Mouse (Mus musculus) intestine, embryonic 16.5 days (tissue): ENCODE measurements around the gene Txnip. TPM values are rescaled to one million over a fixed set of nuclear protein-coding genes. Genes with fewer than 3 reads are reported as not detected.

ENCODE experiments used
- ATAC-seq: fragments of 200-750 bp; cut with Nextera tagmentation; 2 replicates; pipeline ENCODE4 v1.8.0; 2017; ENCODE audit warnings: moderate TSS enrichment, moderate library complexity
- H3K27ac ChIP-seq: fragments of 300-500 bp; sonication (generic); 2 replicates; pipeline ENCODE4 v1.5.1; 2014; ENCODE audit warnings: mild to moderate bottlenecking, low read length
- H3K27me3 ChIP-seq: fragments of 300-500 bp; sonication (generic); replicated peaks from 2 replicates; pipeline ENCODE4 v1.6.1; 2014; ENCODE audit warnings: low read length, control low read depth, mixed read lengths; ENCODE audit not compliant: control insufficient read depth, insufficient read depth
- H3K36me3 ChIP-seq: fragments of 300-500 bp; sonication (generic); 2 replicates; pipeline ENCODE4 v1.6.1; 2014; ENCODE audit warnings: low read length, control low read depth; ENCODE audit not compliant: control insufficient read depth, insufficient read depth
- H3K4me1 ChIP-seq: fragments of 300-500 bp; sonication (generic); 2 replicates; pipeline ENCODE4 v1.6.1; 2014; ENCODE audit warnings: low read length, control low read depth, mixed read lengths; ENCODE audit not compliant: control insufficient read depth, insufficient read depth
- H3K4me2 ChIP-seq: fragments of 300-500 bp; sonication (generic); 2 replicates; pipeline ENCODE4 v1.6.1; 2014; ENCODE audit warnings: low read depth, low read length, control low read depth
- H3K4me3 ChIP-seq: fragments of 300-500 bp; sonication (generic); 2 replicates; pipeline ENCODE4 v1.5.1; 2014; ENCODE audit warnings: mild to moderate bottlenecking, low read length
- H3K9ac ChIP-seq: fragments of 300-500 bp; sonication (generic); 2 replicates; pipeline ENCODE4 v1.6.1; 2014; ENCODE audit warnings: low read depth, low read length
- H3K9me3 ChIP-seq: fragments of 300-500 bp; sonication (generic); 2 replicates; pipeline ENCODE4 v1.6.1; 2016; ENCODE audit warnings: low read length, control low read depth; ENCODE audit not compliant: control insufficient read depth
- WGBS: fragments of 180-500 bp; shearing (Covaris S2); extraction: QIAGEN DNeasy Blood & Tissue Kit; methylation state at CpG from one replicate; pipeline ENCODE4 v1.1.7; 2014; 5-methylcytosine and 5-hydroxymethylcytosine counted together
- polyA plus RNA-seq: library from polyadenylated mRNA; unstranded; fragments of >200 nt; fragmentation: Nextera tagmentation; extraction: Ambion mirVana; gene quantifications from 2 replicates; pipeline ENCODE4 v1.2.1, GENCODE M21; 2015

Gene Txnip
- polyA plus RNA-seq, 1 experiment from 2014 or later, result 152 TPM

DNA sequence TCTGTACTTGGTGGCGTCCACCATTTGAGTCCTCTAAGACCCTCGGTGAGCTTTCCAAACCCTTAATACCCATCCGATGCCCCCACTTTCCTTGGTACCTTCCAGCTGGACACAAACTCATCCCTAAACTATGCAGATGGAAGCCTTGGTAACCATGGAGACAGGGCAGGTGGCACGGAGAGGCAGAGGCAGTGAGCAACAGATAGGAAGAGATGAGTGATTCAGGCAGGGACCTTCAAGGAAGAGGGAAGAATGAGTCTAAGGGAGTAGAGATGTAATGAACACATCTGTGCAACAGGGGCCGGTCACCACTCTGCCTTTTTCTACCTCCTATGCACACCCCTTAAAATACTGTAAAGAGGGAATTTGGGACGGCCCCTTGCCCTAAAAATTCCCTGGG, 37.9 kb downstream of the Txnip start:
- peak overlapping the region; percentile 56; the same call in 1 of the 2 replicates for H3K4me3 ChIP-seq
- peaks cover 20% of the 10 kb centered on the region for H3K27me3 ChIP-seq
- no peaks in the 10 kb centered on the region for H3K9me3 ChIP-seq
- no peak overlapping the region for H3K9ac ChIP-seq
- WGBS, result 26% methylated on average over 6 of the region's 6 CpGs
- peak overlapping the region; percentile 90; the same call in 1 of the 2 replicates for H3K4me2 ChIP-seq
- peaks cover 27% of the 10 kb centered on the region for H3K4me1 ChIP-seq
- peak overlapping the region; percentile 37; the same call in 1 of the 2 replicates for H3K27ac ChIP-seq
- ATAC-seq, result no peak
- H3K36me3 ChIP-seq, result no peaks in the 10 kb centered on the region

DNA sequence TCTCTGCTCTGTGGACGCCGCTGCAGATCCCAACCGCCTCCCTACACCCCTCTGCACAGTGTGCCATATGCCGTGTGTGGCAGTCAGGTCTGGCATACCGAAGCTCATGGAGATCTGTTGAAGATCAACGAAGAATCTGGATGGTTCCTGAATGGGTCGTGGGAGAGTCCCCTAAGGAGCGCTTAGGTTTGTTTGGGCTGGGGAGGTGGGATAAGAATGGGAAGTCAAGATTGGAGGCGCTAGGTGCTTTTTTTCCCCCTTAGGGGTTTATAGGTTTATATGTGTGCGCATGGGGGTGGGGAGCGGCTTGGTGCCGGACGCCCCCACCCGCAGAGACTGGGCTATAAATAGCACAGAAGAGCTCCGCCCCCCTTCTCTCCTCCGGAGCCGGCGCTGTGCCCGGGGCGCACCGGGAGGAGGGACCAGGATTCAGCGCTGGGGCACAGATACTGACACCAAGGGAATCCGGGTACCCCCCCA, 38.5 kb downstream of the Txnip start, which contains the start of gene Ankrd34a:
Gene Ankrd34a, plus strand, starts transcription at position 409 of the 480 bp plus-strand sequence.
- peaks cover 27% of the 10 kb centered on the region for H3K4me1 ChIP-seq
- WGBS, result 2% methylated on average over 11 of the region's 23 CpGs
- H3K4me2 ChIP-seq, result peak within 1 kb of the TSS; percentile 90
- peaks cover 20% of the 10 kb centered on the region for H3K27me3 ChIP-seq
- ATAC-seq, result no peak
- peak within 1 kb of the TSS; percentile 72 for H3K9ac ChIP-seq
- H3K27ac ChIP-seq, result peak within 1 kb of the TSS; percentile 66
- no peaks in the 10 kb centered on the region for H3K9me3 ChIP-seq
- peak within 1 kb of the TSS; percentile 56 for H3K4me3 ChIP-seq
- no peaks in the 10 kb centered on the region for H3K36me3 ChIP-seq

DNA sequence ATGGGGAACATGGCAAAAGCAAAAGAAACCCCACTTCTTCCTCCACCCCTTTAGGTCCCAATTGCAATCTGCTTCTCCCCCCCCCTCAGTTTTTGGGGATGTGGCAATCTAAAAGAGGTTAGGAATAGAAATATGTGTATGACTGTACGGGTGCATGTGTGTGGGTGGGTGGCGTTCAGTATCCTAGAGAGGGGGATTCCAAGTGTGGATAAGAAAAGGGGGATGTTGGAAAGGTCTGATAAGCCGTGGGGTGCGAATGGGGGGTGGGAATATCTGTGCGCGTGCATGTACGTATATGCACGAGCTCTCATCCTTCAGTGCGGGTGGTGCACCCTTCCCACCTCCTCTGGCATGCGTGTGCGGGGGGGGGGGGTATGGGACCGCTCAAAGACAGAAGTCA, 39.1 kb downstream of the Txnip start:
- ATAC-seq, result no peak
- Histone ChIP-seq H3K4me1 (peaks cover 27% of the 10 kb centered on the region), H3K4me2 (peak overlapping the region; percentile 90), H3K4me3 (peak overlapping the region; percentile 56), H3K36me3 (no peaks in the 10 kb centered on the region), H3K9ac (peak overlapping the region; percentile 72), H3K27me3 (peaks cover 20% of the 10 kb centered on the region), H3K9me3 (no peaks in the 10 kb centered on the region), H3K27ac (no peak overlapping the region)
- under 1% methylated on average over 12 of the region's 12 CpGs for WGBS

DNA sequence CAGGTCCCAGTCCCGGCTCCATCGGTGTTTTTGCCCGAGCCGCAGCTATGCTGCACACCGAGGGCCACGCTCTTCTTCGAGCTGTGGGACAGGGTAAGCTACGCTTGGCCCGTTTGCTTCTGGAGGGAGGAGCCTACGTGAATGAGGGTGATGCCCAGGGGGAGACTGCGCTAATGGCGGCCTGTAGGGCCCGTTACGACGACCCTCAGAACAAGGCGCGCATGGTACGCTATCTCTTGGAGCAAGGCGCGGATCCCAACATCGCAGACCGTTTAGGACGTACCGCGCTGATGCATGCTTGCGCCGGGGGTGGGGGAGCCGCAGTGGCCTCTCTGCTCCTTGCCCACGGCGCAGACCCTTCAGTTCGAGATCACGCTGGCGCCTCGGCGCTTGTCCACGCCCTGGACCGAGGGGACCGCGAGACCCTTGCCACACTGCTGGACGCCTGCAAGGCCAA, 39.7 kb downstream of the Txnip start:
- Histone ChIP-seq H3K27ac (peak overlapping the region; percentile 66), H3K4me3 (peak overlapping the region; percentile 56)

DNA sequence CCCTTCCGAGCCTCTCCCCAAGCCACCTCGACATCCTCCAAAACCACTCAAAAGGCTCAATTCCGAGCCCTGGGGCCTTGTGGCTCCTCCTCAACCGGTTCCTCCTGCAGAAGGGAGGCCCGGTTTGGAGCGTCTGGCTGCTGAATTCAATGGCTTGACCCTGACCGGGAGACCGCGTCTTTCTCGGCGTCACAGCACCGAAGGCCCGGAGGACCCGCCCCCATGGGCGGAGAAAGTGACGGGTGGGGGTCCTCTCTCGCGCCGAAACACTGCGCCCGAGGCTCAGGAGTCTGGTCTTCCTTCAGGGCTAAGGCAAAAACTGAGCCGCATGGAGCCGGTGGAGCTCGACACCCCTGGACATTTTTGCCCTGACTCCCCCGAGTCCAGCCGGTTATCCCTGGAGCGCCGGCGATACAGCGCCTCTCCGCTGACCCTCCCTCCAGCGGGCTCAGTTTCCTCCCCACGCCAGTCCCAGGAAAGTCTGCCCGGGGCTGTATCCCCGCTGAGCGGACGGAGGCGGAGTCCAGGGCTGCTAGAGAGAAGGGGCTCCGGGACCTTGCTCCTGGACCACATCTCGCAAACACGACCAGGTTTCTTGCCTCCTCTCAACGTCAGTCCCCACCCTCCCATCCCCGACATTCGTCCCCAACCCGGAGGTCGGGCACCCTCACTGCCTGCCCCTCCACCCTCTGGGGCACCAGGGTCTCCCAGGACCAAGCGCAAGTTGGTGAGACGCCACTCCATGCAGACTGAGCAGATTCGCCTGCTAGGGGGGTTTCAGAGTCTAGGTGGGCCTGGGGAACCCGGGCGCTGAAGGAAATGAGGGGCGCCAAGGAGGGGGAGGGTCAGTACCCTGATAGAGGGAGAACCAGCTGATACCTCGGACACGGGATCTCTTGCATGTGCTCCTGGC, 40.7 kb downstream of the Txnip start:
- peaks cover 24% of the 10 kb centered on the region for H3K4me1 ChIP-seq
- peaks cover 20% of the 10 kb centered on the region for H3K27me3 ChIP-seq
- H3K4me2 ChIP-seq, result peak overlapping the region; percentile 90
- no peaks in the 10 kb centered on the region for H3K9me3 ChIP-seq
- H3K27ac ChIP-seq, result peak overlapping the region; percentile 66
- ATAC-seq, result no peak
- no peaks in the 10 kb centered on the region for H3K36me3 ChIP-seq
- peak overlapping the region; percentile 72 for H3K9ac ChIP-seq
- 2% methylated on average over 51 of the region's 54 CpGs for WGBS
- H3K4me3 ChIP-seq, result peak overlapping the region; percentile 56

More for the DNA sequence above, 39.7 kb downstream of the Txnip start:
- H3K4me2 ChIP-seq, result peak overlapping the region; percentile 90
- no peak for ATAC-seq
- H3K4me1 ChIP-seq, result peaks cover 27% of the 10 kb centered on the region
- peak overlapping the region; percentile 72 for H3K9ac ChIP-seq
- H3K27me3 ChIP-seq, result peaks cover 20% of the 10 kb centered on the region
- no peaks in the 10 kb centered on the region for H3K36me3 ChIP-seq
- H3K9me3 ChIP-seq, result no peaks in the 10 kb centered on the region
- under 1% methylated on average over 40 of the region's 40 CpGs for WGBS

DNA sequence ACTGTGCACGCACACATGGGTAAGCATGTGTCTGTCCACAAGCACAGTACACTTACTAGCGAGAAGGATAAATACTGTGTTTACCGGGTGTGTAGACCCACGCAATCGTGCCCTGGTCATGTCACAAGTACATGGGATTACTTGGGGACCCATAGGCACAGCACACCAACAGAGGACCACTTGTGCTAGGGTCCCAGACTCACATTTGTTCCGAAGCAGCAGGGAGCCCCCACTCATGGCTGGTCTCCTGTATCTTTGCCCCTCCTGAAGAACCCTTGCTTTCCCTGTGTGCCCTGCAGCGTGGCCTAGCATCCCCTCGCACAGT, 41.3 kb downstream of the Txnip start:
- H3K9me3 ChIP-seq, result no peaks in the 10 kb centered on the region
- peak overlapping the region; percentile 90; the same call in 1 of the 2 replicates for H3K4me2 ChIP-seq
- H3K4me1 ChIP-seq, result peaks cover 28% of the 10 kb centered on the region
- whole genome bisulfite sequencing, result 53% methylated on average over 8 of the region's 8 CpGs
- H3K4me3 ChIP-seq, result no peak overlapping the region
- no peak overlapping the region for H3K27ac ChIP-seq
- no peak for ATAC-seq
- H3K36me3 ChIP-seq, result no peaks in the 10 kb centered on the region
- H3K27me3 ChIP-seq, result peaks cover 20% of the 10 kb centered on the region
- peak overlapping the region; percentile 72 for H3K9ac ChIP-seq

DNA sequence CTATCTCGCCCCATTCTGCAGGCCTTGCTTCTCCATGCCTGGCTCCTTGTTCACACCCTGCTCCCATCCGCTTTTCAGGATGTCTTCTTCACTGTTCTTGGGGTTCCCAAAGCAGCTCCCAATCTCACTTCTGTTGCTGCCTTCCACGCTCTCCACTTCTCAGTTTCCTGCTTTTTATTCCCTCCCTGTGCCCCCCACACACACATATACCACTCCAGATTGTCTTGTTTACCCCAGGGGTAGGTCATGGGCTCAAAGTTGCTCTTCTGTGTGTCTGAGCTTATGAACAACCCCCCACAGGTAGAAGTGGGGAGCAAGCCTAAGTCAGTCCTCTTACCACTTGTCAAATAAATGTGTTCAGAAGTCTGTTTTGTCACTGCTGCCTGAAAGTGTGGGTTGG, 41.7 kb downstream of the Txnip start:
- no peaks in the 10 kb centered on the region for H3K36me3 ChIP-seq
- no peak overlapping the region for H3K4me3 ChIP-seq
- no peak overlapping the region for H3K9ac ChIP-seq
- 82% methylated on average over 3 of the region's 3 CpGs for WGBS
- peaks cover 29% of the 10 kb centered on the region for H3K4me1 ChIP-seq
- no peak for ATAC-seq
- no peaks in the 10 kb centered on the region for H3K9me3 ChIP-seq
- no peak overlapping the region for H3K4me2 ChIP-seq
- no peak overlapping the region for H3K27ac ChIP-seq
- H3K27me3 ChIP-seq, result peaks cover 20% of the 10 kb centered on the region

DNA sequence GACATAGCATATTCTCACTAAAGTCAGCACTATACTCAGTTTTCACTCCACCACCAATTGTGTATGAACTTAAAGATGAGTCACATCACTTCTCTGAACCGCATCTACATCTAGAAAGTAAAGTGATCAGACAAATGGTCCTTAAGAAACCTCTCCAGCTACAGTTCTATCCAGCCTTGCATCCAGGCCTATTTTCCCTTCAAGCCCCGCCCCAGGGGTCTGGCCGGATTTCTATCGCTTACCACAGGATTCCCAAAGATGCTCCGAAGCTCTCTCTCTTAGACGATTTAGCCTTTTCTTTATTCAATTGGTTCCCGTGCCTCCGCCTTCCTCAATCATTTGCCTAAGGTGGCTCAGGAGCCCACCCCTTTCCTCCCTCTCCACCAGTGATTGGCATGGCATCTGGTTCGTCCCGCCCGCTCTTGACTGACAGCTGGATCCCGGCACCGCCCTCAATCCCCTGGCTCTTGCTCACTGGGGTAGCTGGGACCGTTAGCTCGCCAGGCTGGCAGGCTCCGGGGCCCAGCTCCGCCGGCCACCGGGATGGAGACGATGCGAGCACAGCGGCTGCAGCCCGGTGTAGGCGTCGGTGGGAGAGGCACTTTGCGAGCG, 43.0 kb downstream of the Txnip start, which contains the start of gene Lix1l:
Gene Lix1l, plus strand, starts transcription at position 511 of the 612 bp plus-strand sequence.
- ATAC-seq, result peak; percentile 91

DNA sequence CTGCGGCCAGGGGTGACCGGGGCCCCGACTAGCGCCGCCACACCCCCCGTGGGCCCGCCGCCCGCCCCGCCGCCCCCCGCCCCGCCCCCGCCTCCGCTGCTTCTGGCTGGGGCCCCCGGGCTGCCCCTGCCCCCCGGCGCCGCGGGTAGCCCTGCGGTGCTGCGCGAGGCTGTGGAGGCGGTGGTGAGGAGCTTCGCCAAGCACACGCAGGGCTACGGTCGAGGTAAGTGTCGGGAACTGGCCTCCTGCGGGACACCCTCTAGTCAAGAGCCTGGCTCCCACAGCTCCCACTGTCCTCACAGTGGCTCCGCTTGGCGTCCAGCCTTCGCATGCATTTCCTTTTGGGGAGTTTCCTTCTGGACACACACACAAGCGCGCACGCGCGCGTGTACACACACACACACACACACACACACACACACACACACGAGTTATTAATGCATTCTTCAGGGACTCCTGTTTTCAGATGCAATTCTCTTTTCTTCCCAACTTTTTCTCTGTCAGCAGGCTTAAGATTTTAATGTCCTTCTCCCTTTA, 43.6 kb downstream of the Txnip start:
- H3K4me1 ChIP-seq, result peaks cover 28% of the 10 kb centered on the region
- peak overlapping the region; percentile 66 for H3K4me3 ChIP-seq
- peak overlapping the region; percentile 72 for H3K4me2 ChIP-seq
- peak overlapping the region; percentile 78 for H3K9ac ChIP-seq
- H3K27me3 ChIP-seq, result peaks cover 20% of the 10 kb centered on the region
- ATAC-seq, result peak; percentile 69
- 2% methylated on average over 35 of the region's 40 CpGs for WGBS
- peak overlapping the region; percentile 95 for H3K27ac ChIP-seq
- H3K36me3 ChIP-seq, result no peaks in the 10 kb centered on the region
- H3K9me3 ChIP-seq, result no peaks in the 10 kb centered on the region

More for the DNA sequence above, 43.0 kb downstream of the Txnip start, which contains the start of gene Lix1l:
- under 1% methylated on average over 27 of the region's 27 CpGs for WGBS
- no peaks in the 10 kb centered on the region for H3K9me3 ChIP-seq
- peak within 1 kb of the TSS; percentile 78 for H3K9ac ChIP-seq
- H3K36me3 ChIP-seq, result no peaks in the 10 kb centered on the region
- peaks cover 29% of the 10 kb centered on the region for H3K4me1 ChIP-seq
- peak within 1 kb of the TSS; percentile 72 for H3K4me2 ChIP-seq
- peak within 1 kb of the TSS; percentile 95 for H3K27ac ChIP-seq
- H3K27me3 ChIP-seq, result peaks cover 20% of the 10 kb centered on the region
- peak within 1 kb of the TSS; percentile 66 for H3K4me3 ChIP-seq
